Mouse (Mus musculus) intestine, embryonic 14.5 days (tissue): ENCODE data around the gene Camta1. TPM values are rescaled to one million over a fixed set of nuclear protein-coding genes. Genes with fewer than 3 reads are reported as not detected.

ENCODE experiments used
- ATAC-seq: fragments of 200-750 bp; cut with Nextera tagmentation; replicated peaks from 2 replicates; pipeline ENCODE4 v1.8.0; 2017; ENCODE audit warnings: low read depth, moderate number of reproducible peaks, moderate TSS enrichment, moderate library complexity; ENCODE audit not compliant: low FRiP score, low TSS enrichment
- DNase-seq: peaks from one replicate; pipeline ENCODE4 v3.0.0-alpha.2; 2018; ENCODE audit warnings: low spot score
- H3K27ac ChIP-seq: fragments of 300-500 bp; sonication (generic); 2 replicates; pipeline ENCODE4 v1.5.1; 2014; ENCODE audit warnings: low read depth, mild to moderate bottlenecking, control low read depth
- H3K27me3 ChIP-seq: fragments of 300-500 bp; sonication (generic); replicated peaks from 2 replicates; pipeline ENCODE4 v1.6.1; 2014; ENCODE audit warnings: low read length, control low read depth; ENCODE audit not compliant: control insufficient read depth, insufficient read depth
- H3K36me3 ChIP-seq: fragments of 300-500 bp; sonication (generic); 2 replicates; pipeline ENCODE4 v1.6.1; 2014; ENCODE audit warnings: low read length, control low read depth; ENCODE audit not compliant: control insufficient read depth, insufficient read depth
- H3K4me1 ChIP-seq: fragments of 300-500 bp; sonication (generic); replicated peaks from 2 replicates; pipeline ENCODE4 v1.6.1; 2014; ENCODE audit warnings: low read length, control low read depth, mixed read lengths; ENCODE audit not compliant: control insufficient read depth, insufficient read depth
- H3K4me2 ChIP-seq: fragments of 300-500 bp; sonication (generic); 2 replicates; pipeline ENCODE4 v1.6.1; 2014; ENCODE audit warnings: low read length
- H3K4me3 ChIP-seq: fragments of 300-500 bp; sonication (generic); 2 replicates; pipeline ENCODE4 v1.5.1; 2014; ENCODE audit warnings: low read depth, low read length, control low read depth, mixed read lengths
- H3K9ac ChIP-seq: fragments of 300-500 bp; sonication (generic); 2 replicates; pipeline ENCODE4 v1.6.1; 2014; ENCODE audit warnings: mild to moderate bottlenecking, low read length
- H3K9me3 ChIP-seq: fragments of 300-500 bp; sonication (generic); 2 replicates; pipeline ENCODE4 v1.6.1; 2016; ENCODE audit warnings: low read length, control low read depth; ENCODE audit not compliant: control insufficient read depth
- WGBS: fragments of 180-500 bp; shearing (Covaris S2); extraction: QIAGEN DNeasy Blood & Tissue Kit; methylation state at CpG from one replicate; pipeline ENCODE4 v1.1.7; 2014; 5-methylcytosine and 5-hydroxymethylcytosine counted together
- polyA plus RNA-seq: library from polyadenylated mRNA; unstranded; fragments of >200 nt; fragmentation: Nextera tagmentation; extraction: Ambion mirVana; gene quantifications from 2 replicates; pipeline ENCODE4 v1.2.1, GENCODE M21; 2014

Camta1 gene
- polyA plus RNA-seq, 1 experiment from 2014 or later = 88.1 TPM

DNA sequence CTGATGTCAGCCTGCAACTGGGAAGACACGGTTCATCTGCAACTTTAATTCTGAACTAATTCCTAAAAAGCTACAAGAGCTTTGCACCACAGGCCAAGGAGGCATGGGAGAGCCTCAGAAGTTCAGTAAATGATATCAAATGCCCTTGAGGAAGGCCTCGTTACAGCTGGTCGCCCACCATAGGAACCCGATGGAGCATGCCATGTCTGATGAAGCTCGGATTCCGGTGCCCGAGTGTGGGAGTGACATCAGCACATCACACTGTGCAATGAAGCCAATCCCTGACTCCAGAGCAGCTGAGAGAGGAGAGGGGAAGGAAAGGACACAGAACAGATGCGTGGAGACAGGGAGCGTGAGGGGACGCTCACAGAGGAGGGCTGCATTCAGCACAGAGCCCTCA lies 231.0 kb downstream of the Camta1 start:
- ATAC-seq (no peak), DNase-seq (no peak)
- Histone ChIP-seq H3K9me3 (no peaks in the 10 kb centered on the region), H3K4me1 (no peaks in the 10 kb centered on the region), H3K9ac (no peak overlapping the region), H3K27ac (no peak overlapping the region), H3K27me3 (no peaks in the 10 kb centered on the region), H3K36me3 (no peaks in the 10 kb centered on the region), H3K4me2 (no peak overlapping the region), H3K4me3 (no peak overlapping the region)
- WGBS = 74% methylated on average over 10 of the region's 10 CpGs

DNA sequence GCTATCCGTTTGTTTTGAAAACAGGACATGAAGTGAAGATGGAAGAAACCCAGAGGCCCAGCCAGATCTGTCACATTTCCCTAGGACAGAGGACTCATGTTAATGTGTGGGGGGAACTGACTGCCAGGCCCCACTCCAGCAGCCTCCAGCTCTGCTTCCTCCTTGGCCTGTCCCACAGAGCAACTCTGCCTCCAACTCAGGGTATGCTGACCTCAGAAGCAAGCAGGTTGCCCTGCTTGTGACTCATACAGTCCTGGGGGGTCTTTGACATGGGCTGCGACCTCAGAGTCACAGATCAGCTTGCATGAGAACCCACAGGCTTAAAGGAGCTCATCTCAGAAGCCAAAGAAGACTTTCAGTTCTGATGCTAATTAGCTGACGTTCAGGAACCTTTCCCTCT lies 231.4 kb downstream of the Camta1 start:
- Histone ChIP-seq H3K9ac (no peak overlapping the region), H3K27ac (no peak overlapping the region), H3K4me2 (no peak overlapping the region), H3K27me3 (no peaks in the 10 kb centered on the region), H3K4me1 (no peaks in the 10 kb centered on the region), H3K36me3 (no peaks in the 10 kb centered on the region), H3K4me3 (no peak overlapping the region), H3K9me3 (no peaks in the 10 kb centered on the region)
- DNase-seq (no peak), ATAC-seq (no peak)
- WGBS = 46% methylated on average over 3 of the region's 3 CpGs

DNA sequence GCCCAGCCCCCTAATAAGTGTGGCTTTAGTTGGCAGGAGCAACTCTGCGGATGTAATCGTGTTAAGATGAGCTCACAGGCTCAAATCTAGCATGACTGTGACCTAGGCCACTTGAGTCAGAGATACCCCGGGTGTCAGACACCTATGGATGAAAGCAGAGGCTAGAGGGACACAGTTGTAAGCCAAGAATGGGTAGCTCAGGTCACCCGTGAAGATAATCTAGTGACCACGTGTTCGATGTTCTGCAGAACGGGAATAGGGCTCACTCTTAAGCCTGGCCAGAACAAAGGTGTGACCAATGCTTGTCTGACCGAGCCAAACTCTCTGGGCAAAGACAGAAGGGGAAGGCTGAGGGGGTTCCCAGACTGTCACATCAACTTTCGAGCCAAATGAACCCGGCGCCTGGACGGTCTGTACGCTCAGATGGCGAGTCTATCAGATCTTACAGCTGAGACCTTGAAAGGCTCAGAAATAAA lies 242.1 kb downstream of the Camta1 start:
- DNase-seq (no peak), ATAC-seq (no peak)
- Histone ChIP-seq H3K4me2 (no peak overlapping the region), H3K4me1 (no peaks in the 10 kb centered on the region), H3K27me3 (no peaks in the 10 kb centered on the region), H3K4me3 (no peak overlapping the region), H3K27ac (no peak overlapping the region), H3K9ac (no peak overlapping the region), H3K36me3 (no peaks in the 10 kb centered on the region), H3K9me3 (no peaks in the 10 kb centered on the region)
- WGBS = 80% methylated on average over 14 of the region's 14 CpGs

DNA sequence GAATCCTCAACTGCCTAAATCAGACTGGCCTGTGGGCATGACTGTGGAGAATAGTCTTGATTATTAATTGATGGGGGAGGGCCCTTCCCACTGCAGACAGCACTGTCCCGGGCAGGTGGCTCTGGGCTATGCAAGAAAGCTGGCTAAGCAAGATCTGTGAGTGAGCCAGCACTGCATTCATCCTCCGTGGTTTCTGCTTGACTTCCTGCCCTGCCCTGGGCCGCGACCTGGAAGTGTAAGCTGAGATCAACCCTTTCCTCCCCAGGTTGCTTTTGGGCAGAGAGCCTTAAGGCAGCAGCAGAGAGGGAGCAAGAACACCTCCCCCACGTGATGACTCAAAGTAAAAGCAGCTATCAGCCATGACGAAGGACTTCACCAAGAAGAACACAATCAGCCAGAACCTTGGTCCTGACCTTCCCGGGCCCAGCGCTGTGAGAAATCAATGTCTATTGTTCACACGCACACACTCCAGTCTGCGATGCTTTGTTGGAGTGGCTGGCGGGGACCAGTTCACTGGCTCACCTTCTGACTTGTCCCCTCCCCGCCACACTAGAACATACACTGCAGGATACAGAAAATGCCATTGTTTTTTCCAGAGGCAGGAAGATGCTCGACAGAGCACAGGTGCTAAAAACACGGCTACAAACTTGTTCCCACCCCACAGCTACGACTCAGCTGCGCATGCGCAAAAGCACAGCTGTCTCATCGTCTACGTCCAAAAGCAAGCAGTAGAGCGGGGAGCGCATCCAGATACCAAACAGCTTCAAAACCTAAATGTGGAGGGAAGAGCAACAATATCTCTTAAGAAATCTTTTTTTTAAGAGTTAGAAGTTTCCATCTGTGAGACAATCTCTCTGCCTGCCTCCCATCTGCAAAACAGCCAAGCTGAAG lies 243.0 kb downstream of the Camta1 start:
- H3K4me1 ChIP-seq = no peaks in the 10 kb centered on the region
- H3K27me3 ChIP-seq = no peaks in the 10 kb centered on the region
- no peak overlapping the region for H3K4me3 ChIP-seq
- ATAC-seq = no peak
- H3K9me3 ChIP-seq = no peaks in the 10 kb centered on the region
- no peak for DNase-seq
- H3K27ac ChIP-seq = no peak overlapping the region
- H3K9ac ChIP-seq = no peak overlapping the region
- no peaks in the 10 kb centered on the region for H3K36me3 ChIP-seq
- WGBS = 47% methylated on average over 21 of the region's 21 CpGs
- H3K4me2 ChIP-seq = no peak overlapping the region

DNA sequence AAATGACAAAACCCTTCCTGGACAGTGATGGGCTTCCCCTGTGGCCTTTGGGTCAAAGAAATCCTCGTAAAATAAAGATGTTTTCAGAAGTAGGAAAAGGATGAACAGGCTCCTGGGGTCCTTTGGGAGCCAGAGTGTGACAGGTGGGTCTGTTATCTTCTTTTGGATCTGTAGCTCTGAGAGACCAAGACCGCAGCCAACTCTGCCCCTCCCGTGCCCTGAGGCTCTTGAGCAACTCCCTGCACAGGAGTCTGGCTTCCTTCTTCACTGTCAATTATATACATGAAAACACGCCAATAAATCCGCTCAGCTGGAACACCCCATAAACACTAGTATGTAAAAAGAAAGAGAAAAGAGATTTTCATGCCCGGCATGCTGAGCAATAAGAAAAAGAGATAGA lies 250.1 kb downstream of the Camta1 start:
- Histone ChIP-seq H3K4me1 (no peaks in the 10 kb centered on the region), H3K4me2 (no peak overlapping the region), H3K27me3 (no peaks in the 10 kb centered on the region), H3K4me3 (no peak overlapping the region), H3K36me3 (no peaks in the 10 kb centered on the region), H3K9ac (no peak overlapping the region), H3K27ac (no peak overlapping the region), H3K9me3 (no peaks in the 10 kb centered on the region)
- ATAC-seq (no peak), DNase-seq (no peak)
- WGBS = 64% methylated on average over 6 of the region's 6 CpGs

DNA sequence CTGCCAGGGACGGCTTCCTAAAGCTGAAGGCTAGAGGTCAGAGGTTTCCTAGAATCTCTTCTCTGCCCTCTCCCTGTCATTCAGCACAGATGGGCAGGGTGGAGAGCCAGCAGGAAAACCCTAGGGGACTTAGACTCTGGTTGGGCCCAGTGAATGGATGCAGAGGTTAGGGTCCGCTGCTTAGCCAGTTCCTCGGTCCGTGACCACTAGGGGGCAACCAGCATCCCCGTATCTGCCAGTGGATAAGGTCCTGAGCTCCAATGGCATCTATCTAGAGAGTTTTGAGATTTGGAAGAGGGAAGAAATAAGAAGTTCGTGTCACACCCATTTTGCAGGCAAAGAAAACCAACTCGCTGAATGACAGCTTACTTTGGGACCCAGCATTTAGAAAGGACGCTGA lies 251.4 kb downstream of the Camta1 start:
- H3K9ac ChIP-seq = no peak overlapping the region
- no peaks in the 10 kb centered on the region for H3K36me3 ChIP-seq
- WGBS = 26% methylated on average over 8 of the region's 8 CpGs
- DNase-seq = peak; percentile 70
- no peak overlapping the region for H3K27ac ChIP-seq
- H3K27me3 ChIP-seq = no peaks in the 10 kb centered on the region
- H3K4me1 ChIP-seq = no peaks in the 10 kb centered on the region
- ATAC-seq = no peak
- no peaks in the 10 kb centered on the region for H3K9me3 ChIP-seq
- H3K4me3 ChIP-seq = no peak overlapping the region
- no peak overlapping the region for H3K4me2 ChIP-seq

DNA sequence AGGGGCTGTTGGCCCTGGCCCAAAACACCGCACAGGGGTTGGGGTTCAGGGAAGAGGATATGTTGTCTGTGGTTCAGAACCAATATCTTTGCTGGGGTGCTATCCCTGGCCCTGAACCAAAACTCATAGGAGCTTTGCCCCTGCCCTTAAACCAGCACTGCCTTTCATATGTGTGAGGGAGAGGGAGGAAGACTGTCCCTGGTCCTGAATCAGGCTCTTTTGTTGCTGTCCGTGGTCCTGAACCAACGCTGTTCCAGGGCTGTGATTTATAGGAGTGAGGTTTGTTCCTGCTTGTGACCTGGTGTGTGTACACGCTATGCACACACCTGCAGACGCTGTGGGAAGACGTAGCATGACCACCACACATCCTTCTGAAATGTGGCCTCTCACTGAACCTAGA lies 256.8 kb downstream of the Camta1 start:
- no peak overlapping the region for H3K9ac ChIP-seq
- H3K27ac ChIP-seq = no peak overlapping the region
- 32% methylated on average over 6 of the region's 6 CpGs for WGBS
- ATAC-seq (peak; percentile 64), DNase-seq (peak; percentile 93)
- no peaks in the 10 kb centered on the region for H3K36me3 ChIP-seq
- no peaks in the 10 kb centered on the region for H3K27me3 ChIP-seq
- no peaks in the 10 kb centered on the region for H3K9me3 ChIP-seq
- no peak overlapping the region for H3K4me2 ChIP-seq
- H3K4me1 ChIP-seq = no peaks in the 10 kb centered on the region
- no peak overlapping the region for H3K4me3 ChIP-seq

DNA sequence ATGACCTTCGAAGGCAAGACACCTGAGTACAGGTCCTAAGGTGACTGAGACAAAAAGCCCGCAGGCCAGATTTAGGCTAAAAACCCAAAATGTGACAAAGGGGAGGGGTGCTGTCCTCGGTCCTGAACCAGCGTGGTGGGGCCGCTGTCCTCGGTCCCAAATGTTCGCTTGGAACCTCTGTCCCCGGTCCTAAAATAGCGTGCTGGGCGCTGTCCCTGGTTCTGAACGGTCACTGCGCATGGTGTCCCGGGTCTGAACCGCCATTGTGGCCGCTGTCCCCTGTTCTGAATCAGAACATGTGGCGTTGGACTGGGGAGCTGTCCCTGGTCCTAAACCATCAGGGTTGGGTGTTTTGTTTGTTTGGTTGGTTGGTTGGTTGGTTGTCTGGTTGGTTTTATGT lies 257.2 kb downstream of the Camta1 start:
- no peaks in the 10 kb centered on the region for H3K4me1 ChIP-seq
- H3K4me2 ChIP-seq = no peak overlapping the region
- peak; percentile 84; the same call in 1 of the 2 replicates for ATAC-seq
- H3K4me3 ChIP-seq = no peak overlapping the region
- DNase-seq = peak; percentile 97
- 5% methylated on average over 16 of the region's 16 CpGs for WGBS
- H3K36me3 ChIP-seq = no peaks in the 10 kb centered on the region
- H3K9me3 ChIP-seq = no peaks in the 10 kb centered on the region
- no peak overlapping the region for H3K27ac ChIP-seq
- no peaks in the 10 kb centered on the region for H3K27me3 ChIP-seq
- H3K9ac ChIP-seq = no peak overlapping the region

DNA sequence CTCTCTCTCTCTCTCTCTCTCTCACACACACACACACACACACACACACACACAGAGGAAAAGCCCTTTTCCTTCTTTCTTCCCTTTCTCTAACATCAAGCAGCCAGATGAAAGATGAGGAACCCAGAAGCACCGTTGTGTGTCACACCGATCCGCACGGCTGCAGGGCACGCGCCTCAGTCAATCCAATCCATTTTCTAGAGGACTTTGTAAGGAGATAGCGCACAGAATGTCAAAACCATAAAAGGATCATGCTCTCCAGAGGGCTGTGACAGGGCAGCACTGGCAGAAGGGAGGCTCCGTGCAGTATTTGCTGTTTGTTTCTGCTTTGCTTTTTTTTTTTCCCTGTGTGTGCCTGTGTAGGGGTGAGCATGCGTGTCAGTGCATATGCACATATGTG lies 258.1 kb downstream of the Camta1 start:
- Histone ChIP-seq H3K27ac (no peak overlapping the region), H3K27me3 (no peaks in the 10 kb centered on the region), H3K4me2 (no peak overlapping the region), H3K9me3 (no peaks in the 10 kb centered on the region), H3K9ac (no peak overlapping the region), H3K4me1 (no peaks in the 10 kb centered on the region), H3K36me3 (no peaks in the 10 kb centered on the region), H3K4me3 (no peak overlapping the region)
- DNase-seq (no peak), ATAC-seq (no peak)
- WGBS = 84% methylated on average over 9 of the region's 9 CpGs
